Comparison of ENCODE assay signal across 27 mouse cellular contexts in genomic region chr5:86473859-86474258, GRCm38 (mm10). TPM values are rescaled to one million over a fixed set of nuclear protein-coding genes. Genes with fewer than 3 reads are reported as not detected.
A peak's percentile ranks its signal among the peaks of the same experiment; 100 is the strongest.
DNase-seq lines count a peak whose midpoint lies in the region; ATAC-seq and TF ChIP-seq lines count a peak whose summit lies in the region.
"Had no signal": no experiment of that assay in that cellular context is flagged by ENCODE, and none has a peak within 500 bp of the region (broad histone marks: within the 10 kb centered on the region; RNA-seq: fewer than 3 reads in every experiment).

No protein-coding gene starts in this region.

- ATAC-seq in intestine, embryonic 14.5 days (replicated peaks; ENCODE audit: low FRiP score, low TSS enrichment, low read depth) = peak; percentile 67
- no peak for ATAC-seq in intestine, postnatal 0 days
- ATAC-seq in intestine, embryonic 16.5 days = peak; percentile 80
- ATAC-seq: activated CD4-positive, CD25-positive, alpha-beta regulatory T cell, adult 4 months; CD4-positive, CD25-positive, alpha-beta regulatory T cell, adult 4 months; forebrain, embryonic 14.5 days; forebrain, embryonic 16.5 days; Patski had no signal

- H3K9me3 ChIP-seq in intestine, embryonic 14.5 days (ENCODE audit: control insufficient read depth, low read length) = no peaks in the 10 kb centered on the region
- H3K9me3 ChIP-seq in intestine, postnatal 0 days (ENCODE audit: control insufficient read depth) = no peaks in the 10 kb centered on the region
- H3K9me3 ChIP-seq in intestine, embryonic 16.5 days (ENCODE audit: control insufficient read depth, low read length) = no peaks in the 10 kb centered on the region
- H3K9me3 ChIP-seq: embryonic facial prominence, embryonic 10.5 days; embryonic facial prominence, embryonic 12.5 days; G1E had no signal

- no peak for TF ChIP-seq CTCF in intestine, postnatal 0 days (IDR thresholded peaks at IDR 0.05; ENCODE audit: low read depth)

- H3K9ac ChIP-seq in intestine, embryonic 14.5 days (ENCODE audit: low read length) = no peak overlapping the region
- H3K9ac ChIP-seq in intestine, postnatal 0 days (ENCODE audit: low read depth, low read length) = no peak overlapping the region
- H3K9ac ChIP-seq in intestine, embryonic 16.5 days (ENCODE audit: low read depth, low read length) = no peak overlapping the region
- H3K9ac ChIP-seq: embryonic facial prominence, embryonic 12.5 days had no signal

- H3K4me3 ChIP-seq in intestine, embryonic 14.5 days (ENCODE audit: low read depth, low read length) = no peak overlapping the region
- no peak overlapping the region for H3K4me3 ChIP-seq in intestine, postnatal 0 days (ENCODE audit: low read depth, low read length)
- no peak overlapping the region for H3K4me3 ChIP-seq in intestine, embryonic 16.5 days (ENCODE audit: low read length)
- H3K4me3 ChIP-seq: embryonic facial prominence, embryonic 10.5 days; embryonic facial prominence, embryonic 12.5 days had no signal

- H3K27me3 ChIP-seq in intestine, embryonic 14.5 days (replicated peaks; ENCODE audit: control insufficient read depth, insufficient read depth, low read length) = no peaks in the 10 kb centered on the region
- no peaks in the 10 kb centered on the region for H3K27me3 ChIP-seq in intestine, postnatal 0 days (replicated peaks; ENCODE audit: control insufficient read depth, insufficient read depth, low read length)
- no peaks in the 10 kb centered on the region for H3K27me3 ChIP-seq in intestine, embryonic 16.5 days (replicated peaks; ENCODE audit: control insufficient read depth, insufficient read depth, low read length)
- H3K27me3 ChIP-seq: CH12.LX; embryonic facial prominence, embryonic 12.5 days had no signal

- H3K4me2 ChIP-seq in intestine, embryonic 14.5 days (ENCODE audit: low read length) = no peak overlapping the region
- no peak overlapping the region for H3K4me2 ChIP-seq in intestine, postnatal 0 days (replicated peaks; ENCODE audit: low read depth)
- H3K4me2 ChIP-seq in intestine, embryonic 16.5 days (ENCODE audit: low read depth, low read length) = no peak overlapping the region
- H3K4me2 ChIP-seq: embryonic facial prominence, embryonic 12.5 days had no signal

- no peaks in the 10 kb centered on the region for H3K36me3 ChIP-seq in intestine, embryonic 14.5 days (ENCODE audit: control insufficient read depth, insufficient read depth, low read length)
- no peaks in the 10 kb centered on the region for H3K36me3 ChIP-seq in intestine, postnatal 0 days (ENCODE audit: control insufficient read depth, insufficient read depth)
- no peaks in the 10 kb centered on the region for H3K36me3 ChIP-seq in intestine, embryonic 16.5 days (ENCODE audit: control insufficient read depth, insufficient read depth, low read length)
- H3K36me3 ChIP-seq: embryonic facial prominence, embryonic 10.5 days; embryonic facial prominence, embryonic 12.5 days; G1E had no signal

- no peak for DNase-seq in intestine, embryonic 14.5 days (ENCODE audit: low spot score)
- DNase-seq in gonadal fat pad, adult 2 months (ENCODE audit: low read depth) = peak; percentile 55
- no peak for DNase-seq in gastrocnemius, adult 18-20 months (ENCODE audit: low spot score)
- DNase-seq in urinary bladder, postnatal 10 days (ENCODE audit: low spot score) = no peak
- DNase-seq: adrenal gland, adult 8-10 months; adrenal gland, postnatal 14 days; adrenal gland, postnatal 36 days; B cell, adult 2 months; cerebellum, adult 11-12 months; cerebellum, adult 2 months; cerebellum, adult 9-10 months; cerebellum, postnatal 10 days; cerebellum, postnatal 25 days had no signal

- H3K4me1 ChIP-seq in intestine, embryonic 14.5 days (replicated peaks; ENCODE audit: control insufficient read depth, insufficient read depth, low read length) = no peaks in the 10 kb centered on the region
- no peaks in the 10 kb centered on the region for H3K4me1 ChIP-seq in intestine, postnatal 0 days (replicated peaks; ENCODE audit: control insufficient read depth, insufficient read depth, low read length)
- H3K4me1 ChIP-seq in intestine, embryonic 16.5 days (ENCODE audit: control insufficient read depth, insufficient read depth, low read length) = no peaks in the 10 kb centered on the region
- H3K4me1 ChIP-seq: embryonic facial prominence, embryonic 10.5 days; embryonic facial prominence, embryonic 12.5 days had no signal

- H3K27ac ChIP-seq in intestine, embryonic 14.5 days (ENCODE audit: low read depth) = no peak overlapping the region
- H3K27ac ChIP-seq in intestine, postnatal 0 days (ENCODE audit: low read depth, low read length) = no peak overlapping the region
- H3K27ac ChIP-seq in intestine, embryonic 16.5 days (ENCODE audit: low read length) = no peak overlapping the region
- H3K27ac ChIP-seq: embryonic facial prominence, embryonic 10.5 days; embryonic facial prominence, embryonic 12.5 days had no signal

- 68% methylated on average over 9 of the region's 9 CpGs for WGBS in intestine, embryonic 14.5 days
- WGBS in intestine, postnatal 0 days = 36% methylated on average over 9 of the region's 9 CpGs
- 62% methylated on average over 9 of the region's 9 CpGs for WGBS in intestine, embryonic 16.5 days

RNA-seq across cellular contexts. Expression of gene Tmprss11a, which starts 5.1 kb away (rescaled TPM):
- polyA plus RNA-seq in intestine, embryonic 14.5 days (2014; fragmentation: Nextera tagmentation; extraction: Ambion mirVana) = 0.17 TPM in 1 of 2 replicates, not detected in the other
- 0.07 TPM in 1 of 2 replicates, not detected in the other for polyA plus RNA-seq in intestine, postnatal 0 days (2015; fragmentation: Nextera tagmentation; extraction: Ambion mirVana)
- not detected in 2 replicates for polyA plus RNA-seq in gonadal fat pad, adult 2 months (2012; rRNA removed)
- 0.12 and 0.29 TPM in 2 replicates for polyA plus RNA-seq in intestine, embryonic 16.5 days (2015; fragmentation: Nextera tagmentation; extraction: Ambion mirVana)
- not detected for total RNA-seq in gastrocnemius, adult 18-20 months (2021)
- total RNA-seq: adrenal gland, adult 18-20 months; adrenal gland, adult 8-10 months; adrenal gland, postnatal 14 days; adrenal gland, postnatal 36 days; CH12.LX had no signal
- polyA plus RNA-seq: CD4-positive, CD25-positive, alpha-beta regulatory T cell, adult 4 months; embryonic facial prominence, embryonic 10.5 days; forebrain, embryonic 11.5 days; forebrain, embryonic 16.5 days; G1E; Patski had no signal

RNA-seq across cellular contexts. Expression of gene Tmprss11g, which starts 44.5 kb away (rescaled TPM):
- not detected in 2 replicates for polyA plus RNA-seq in intestine, embryonic 14.5 days (2014; fragmentation: Nextera tagmentation; extraction: Ambion mirVana)
- not detected in 2 replicates for polyA plus RNA-seq in intestine, postnatal 0 days (2015; fragmentation: Nextera tagmentation; extraction: Ambion mirVana)
- polyA plus RNA-seq in gonadal fat pad, adult 2 months (2012; rRNA removed) = not detected in 2 replicates
- not detected in 2 replicates for polyA plus RNA-seq in intestine, embryonic 16.5 days (2015; fragmentation: Nextera tagmentation; extraction: Ambion mirVana)
- total RNA-seq in gastrocnemius, adult 18-20 months (2021) = not detected
- total RNA-seq: adrenal gland, adult 18-20 months; adrenal gland, adult 8-10 months; adrenal gland, postnatal 14 days; adrenal gland, postnatal 36 days; CH12.LX had no signal
- polyA plus RNA-seq: activated CD4-positive, CD25-positive, alpha-beta regulatory T cell, adult 4 months; CD4-positive, CD25-positive, alpha-beta regulatory T cell, adult 4 months; cerebellum, adult 2 months; cortical plate, adult 2 months; embryonic facial prominence, embryonic 10.5 days; forebrain, embryonic 11.5 days; forebrain, embryonic 14.5 days; forebrain, embryonic 16.5 days; G1E; Patski had no signal
